Mouse (Mus musculus) testis, adult 10 weeks (tissue): Measurements from ENCODE around the gene Exosc6. TPM values are rescaled to one million over a fixed set of nuclear protein-coding genes. Genes with fewer than 3 reads are reported as not detected.

Source experiments
- polyA plus RNA-seq: library from polyadenylated mRNA; stranded (reverse); fragments of 350-450 nt; fragmentation: Illumina TruSeq; extraction: RNeasy Lipid Tissue Mini Kit (QIAGEN cat#74804); gene quantifications from one replicate; pipeline ENCODE4 v1.2.3, GENCODE M21; 2014; ENCODE audit warnings: low read depth, low replicate concordance

Gene Exosc6
- polyA plus RNA-seq: 0.87 TPM

DNA sequence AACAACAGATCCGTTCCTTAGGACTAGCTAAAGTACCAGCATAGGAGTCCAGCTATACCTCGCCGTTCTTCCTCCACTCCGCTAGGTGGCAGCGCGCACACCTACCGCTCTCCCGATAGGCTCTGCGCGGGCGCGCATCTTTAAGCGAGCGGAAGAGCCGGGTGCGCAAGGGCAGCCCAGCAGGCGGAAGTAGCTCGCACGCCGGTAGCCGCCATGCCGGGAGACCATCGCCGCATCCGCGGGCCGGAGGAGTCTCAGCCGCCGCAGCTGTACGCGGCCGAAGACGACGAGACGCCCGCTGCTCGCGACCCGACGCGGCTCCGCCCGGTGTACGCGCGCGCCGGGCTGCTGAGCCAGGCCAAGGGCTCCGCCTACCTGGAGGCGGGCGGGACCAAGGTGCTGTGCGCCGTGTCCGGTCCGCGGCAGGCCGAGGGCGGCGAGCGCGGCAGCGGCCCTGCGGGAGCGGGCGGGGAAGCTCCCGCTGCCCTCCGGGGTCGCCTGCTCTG lies at the start of gene Exosc6:
Gene Exosc6 (plus strand): TSS at position 182 of the 506 bp plus-strand sequence.

DNA sequence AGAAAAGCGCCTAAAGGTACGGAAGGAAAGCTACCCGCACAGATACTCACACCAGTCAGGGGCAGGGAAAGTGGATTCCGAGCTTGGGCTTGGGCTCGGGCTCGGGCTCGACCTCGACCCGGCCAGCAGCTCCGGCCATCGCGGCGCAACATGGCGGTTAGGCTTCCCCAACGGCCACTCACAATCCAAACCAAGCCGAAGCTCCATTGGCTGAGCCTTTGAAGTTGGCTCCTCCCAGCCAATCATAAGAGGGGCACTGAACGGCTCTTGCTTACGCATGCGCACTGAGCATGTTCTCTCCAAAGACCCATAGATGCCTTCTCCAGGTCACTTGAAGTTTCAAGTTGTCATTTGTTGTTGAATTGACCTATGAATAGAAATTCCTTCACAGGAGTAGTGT lies 24.6 kb upstream of the Exosc6 start, which contains the start of gene Ddx19b:
Gene Ddx19b (minus strand): TSS at position 180 of the 400 bp plus-strand sequence.

DNA sequence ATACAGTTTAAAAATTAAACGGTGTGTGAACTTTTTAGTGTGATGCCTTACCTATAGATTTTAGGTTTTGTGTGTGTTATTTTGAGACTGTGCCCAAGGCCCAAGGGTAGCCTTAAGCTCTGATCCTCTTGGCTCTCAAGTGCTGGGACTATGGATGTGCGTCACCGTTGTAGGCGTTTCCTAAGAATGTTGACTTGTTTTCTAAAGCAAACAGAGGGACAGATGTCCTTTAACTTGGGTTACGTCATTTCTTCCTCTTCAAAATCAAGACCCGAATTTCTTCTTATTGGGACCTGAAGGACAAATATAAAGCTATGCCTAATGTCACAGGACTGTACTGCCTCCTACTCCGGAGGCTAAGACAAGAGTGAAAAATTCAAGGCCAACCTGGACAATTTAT lies 23.2 kb upstream of the Exosc6 start, which contains the start of gene Aars:
Gene Aars (plus strand): TSS at position 229 of the 400 bp plus-strand sequence.

DNA sequence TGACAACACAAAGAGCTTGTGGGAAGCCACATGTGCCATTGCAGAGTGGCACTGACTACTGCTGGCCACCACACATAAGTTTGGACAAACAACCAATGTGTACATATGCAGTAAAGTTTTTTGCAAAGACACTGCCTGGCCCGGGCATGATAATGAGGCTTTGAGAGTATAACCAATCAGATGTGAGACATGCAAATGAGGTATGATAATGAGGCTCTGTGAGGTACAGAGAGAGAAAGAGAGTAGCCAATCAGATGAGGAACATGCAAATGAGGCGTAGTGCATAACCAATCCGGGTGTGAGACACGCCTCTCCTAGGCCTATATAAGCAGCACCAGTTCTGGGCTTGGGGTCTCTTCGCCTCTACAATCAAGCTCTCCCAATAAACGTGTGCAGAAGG lies 36.2 kb downstream of the Exosc6 start, which contains the start of gene Clec18a:
Gene Clec18a (minus strand): TSS at position 101 of the 400 bp plus-strand sequence.

DNA sequence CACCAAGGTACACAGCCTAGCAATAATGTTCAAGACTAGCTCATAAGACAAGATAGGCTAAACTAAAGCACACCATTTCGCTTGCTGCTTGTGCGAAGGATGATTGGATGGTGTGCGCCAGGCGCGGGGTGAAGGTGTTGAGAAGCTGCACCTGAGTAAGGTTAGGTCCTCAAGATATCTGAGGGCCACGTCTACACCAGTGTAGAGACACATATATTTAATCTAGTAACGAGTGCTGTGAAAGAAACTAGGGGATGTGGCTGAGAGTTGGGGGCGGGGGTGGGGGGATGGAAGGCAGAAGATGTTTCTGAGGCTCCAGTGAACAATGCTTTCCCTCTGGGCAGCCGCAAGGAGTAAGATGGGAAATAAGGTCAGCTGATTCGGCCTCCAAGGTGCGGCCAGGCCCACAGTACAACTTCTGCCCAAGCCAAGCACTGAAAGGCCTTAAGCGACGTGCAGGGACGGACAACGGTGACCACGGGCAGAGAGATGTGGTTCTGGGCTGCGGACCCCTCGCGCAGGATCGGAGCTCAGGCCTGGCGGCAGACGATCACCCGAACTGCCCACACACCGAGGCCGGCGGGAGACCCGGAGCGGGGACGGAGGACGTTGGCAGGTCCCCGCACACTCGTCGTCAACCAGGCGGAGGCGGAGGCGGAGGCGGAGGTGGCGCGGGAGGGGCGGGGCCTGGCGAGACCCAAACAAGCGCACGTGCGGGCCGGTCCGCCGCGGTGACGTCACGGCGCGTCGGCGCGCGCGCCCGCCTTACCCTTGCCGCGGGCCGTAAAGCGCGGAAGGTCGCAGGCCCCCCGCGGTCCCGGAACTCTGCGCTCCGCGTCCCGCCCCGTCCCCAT lies 38.0 kb downstream of the Exosc6 start, which contains the start of gene Pdpr:
Gene Pdpr (plus strand): TSS at position 766 of the 854 bp plus-strand sequence.

Other genes with a start within 250 kb of the Exosc6 start
- gene Cog4, start 209.7 kb upstream of the Exosc6 start, polyA plus RNA-seq: 25.9 TPM
- gene Sf3b3, start 209.6 kb upstream of the Exosc6 start, polyA plus RNA-seq: 26.2 TPM
- 0.87 TPM for gene Fuk, start 153.9 kb upstream of the Exosc6 start, polyA plus RNA-seq
- gene St3gal2, start 136.4 kb upstream of the Exosc6 start, polyA plus RNA-seq: 1.3 TPM
- 4.4 TPM for gene Ddx19a, start 58.5 kb upstream of the Exosc6 start, polyA plus RNA-seq
- gene Ddx19b, start 24.6 kb upstream of the Exosc6 start, polyA plus RNA-seq: 63.9 TPM
- gene Aars, start 23.2 kb upstream of the Exosc6 start, polyA plus RNA-seq: 24.0 TPM
- 0.31 TPM for gene Clec18a, start 36.1 kb downstream of the Exosc6 start, polyA plus RNA-seq
- gene Pdpr, start 38.3 kb downstream of the Exosc6 start, polyA plus RNA-seq: 19.2 TPM
- 20.3 TPM for gene Glg1, start 202.9 kb downstream of the Exosc6 start, polyA plus RNA-seq
- 66.0 TPM for gene Rfwd3, start 243.9 kb downstream of the Exosc6 start, polyA plus RNA-seq